Mouse (Mus musculus) embryo, embryonic 10.5 days (tissue): ENCODE data around the gene Gm3376.
"Not testable (repeated sequence)": the region's sequence is repeated elsewhere in the genome, so short reads cannot be mapped to it uniquely, and the experiment has no call there.

Experiments used
- DNase-seq: peaks from one replicate; pipeline ENCODE4 v3.0.0-alpha.2; 2015; ENCODE audit warnings: low spot score

Gm3376 gene

GRCm38 (mm10) chrY:3771373-3771772 lies at the start of gene Gm3376:
Gene Gm3376, plus strand, starts transcription at chrY:3771673.
- DNase-seq: not testable (repeated sequence)
